Mouse (Mus musculus): ENCODE measurements around the gene Bdp1. TPM values are rescaled to one million over a fixed set of nuclear protein-coding genes. Genes with fewer than 3 reads are reported as not detected.
A peak's percentile ranks its signal among the peaks of the same experiment; 100 is the strongest.

Gene Bdp1
- total and polyA plus RNA-seq, 3 experiments: 19.7 to 73.2 (median 27.2) TPM

GRCm38 (mm10) chr13:100107652-100108472 lies 4.0 kb upstream of the Bdp1 start, which contains the start of gene Serf1 (continued):
- TF ChIP-seq MXI1 (IDR thresholded peaks at IDR 0.05; ENCODE audit: low read depth, low read length) (peak; percentile 72; the same call in 1 of the 2 replicates), UBTF (IDR thresholded peaks at IDR 0.05; ENCODE audit: borderline replicate concordance, insufficient read depth, low read depth, low read length) (no peak), MAX (IDR thresholded peaks at IDR 0.05; ENCODE audit: low read length) (peak; percentile 84)

- H3K9me3 ChIP-seq (replicated peaks; ENCODE audit: insufficient read depth, low read length): no peaks in the 10 kb centered on the region
- H3K9ac ChIP-seq (ENCODE audit: control insufficient read depth, low read depth, low read length, poor library complexity, severe bottlenecking): peak overlapping the region; percentile 75
- peak overlapping the region; percentile 75 to 100 for H3K4me3 ChIP-seq (ENCODE audit: control insufficient read depth in 1 of 2, insufficient read depth in 1 of 2, low read depth in 2 of 2, low read length in 2 of 2)
- H3K4me1 ChIP-seq (ENCODE audit: control insufficient read depth in 1 of 2, insufficient read depth in 2 of 2, low read length in 2 of 2): peaks cover 24% of the 10 kb centered on the region in 2 experiments
- peak overlapping the region; percentile 59 for H3K27ac ChIP-seq (ENCODE audit: control insufficient read depth, low read depth, low read length)
- H3K79me2 ChIP-seq (ENCODE audit: control insufficient read depth, insufficient read depth, low read length, poor library complexity): peaks cover 37% of the 10 kb centered on the region
- DNase-seq (ENCODE audit: low read depth, low spot score): peak; percentile 70
- H3K27me3 ChIP-seq (ENCODE audit: control insufficient read depth in 1 of 2, insufficient read depth in 2 of 2, low read length in 2 of 2): no peaks in the 10 kb centered on the region
- H3K36me3 ChIP-seq (ENCODE audit: control insufficient read depth in 1 of 2, insufficient read depth in 2 of 2, low read length in 2 of 2): peaks cover 6 to 31% of the 10 kb centered on the region in 2 experiments
- TF ChIP-seq GATA1 (IDR thresholded peaks at IDR 0.05; ENCODE audit: low read depth, low read length) (peak; percentile 13; the same call in 1 of the 2 replicates), CHD1 (IDR thresholded peaks at IDR 0.05; ENCODE audit: low read depth, low read length) (no peak), MXI1 (IDR thresholded peaks at IDR 0.05; ENCODE audit: low read depth, low read length) (peak; percentile 57; the same call in 1 of the 2 replicates), MAZ (IDR thresholded peaks at IDR 0.05; ENCODE audit: low read depth, low read length) (no peak), MAX (IDR thresholded peaks at IDR 0.05; ENCODE audit: low read length) (peak; percentile 54; the same call in 1 of the 2 replicates), SMC3 (IDR thresholded peaks at IDR 0.05; ENCODE audit: low read depth, low read length) (no peak), MYC (IDR thresholded peaks at IDR 0.05; ENCODE audit: low read depth, low read length) (peak; percentile 63; the same call in 1 of the 2 replicates), SIN3A (IDR thresholded peaks at IDR 0.05; ENCODE audit: low read length) (peak; percentile 8; the same call in 1 of the 2 replicates)
Observed at GRCm38 (mm10) chr13:100103052-100103658, 715 bp downstream of the Bdp1 start.

GRCm38 (mm10) chr13:100098808-100099207 lies 5.1 kb downstream of the Bdp1 start:
- TF ChIP-seq RCOR1 (IDR thresholded peaks at IDR 0.05; ENCODE audit: low read depth, low read length): no peak; the same call in 1 of the 2 replicates
- TF ChIP-seq TAL1 (IDR thresholded peaks at IDR 0.05; ENCODE audit: low read length): peak; percentile 20; the same call in 1 of the 2 replicates
- TF ChIP-seq POLR2AphosphoS5 (IDR thresholded peaks at IDR 0.05; ENCODE audit: borderline replicate concordance, low read depth, low read length): no peak
- TF ChIP-seq ETS1 (IDR thresholded peaks at IDR 0.05; ENCODE audit: low read depth, low read length): 0 out of 2 replicates have a peak, but pooled peaks have one; percentile 32
- no peak for TF ChIP-seq RAD21 (IDR thresholded peaks at IDR 0.05; ENCODE audit: low read depth, low read length)
- TF ChIP-seq USF2 (IDR thresholded peaks at IDR 0.05; ENCODE audit: borderline replicate concordance in 1 of 2, insufficient read depth in 1 of 2, low read depth in 1 of 2, low read length in 2 of 2): no peak
- TF ChIP-seq EP300 (IDR thresholded peaks at IDR 0.05; ENCODE audit: low read depth in 1 of 2, low read length in 2 of 2): peak; percentile 59 to 77
- TF ChIP-seq MXI1 (IDR thresholded peaks at IDR 0.05; ENCODE audit: low read depth, low read length): peak; percentile 51; the same call in 1 of the 2 replicates
- TF ChIP-seq SIN3A (IDR thresholded peaks at IDR 0.05; ENCODE audit: low read length): peak; percentile 50; the same call in 1 of the 2 replicates
- TF ChIP-seq TCF12 (IDR thresholded peaks at IDR 0.05; ENCODE audit: low read depth, low read length): peak; percentile 51
- TF ChIP-seq MAX (IDR thresholded peaks at IDR 0.05; ENCODE audit: low read length): no peak
- TF ChIP-seq GATA1 (IDR thresholded peaks at IDR 0.05; ENCODE audit: low read depth, low read length): peak; percentile 81
- no peak for TF ChIP-seq BHLHE40 (IDR thresholded peaks at IDR 0.05; ENCODE audit: borderline replicate concordance, low read depth, low read length)
- no peak for TF ChIP-seq E2F4 (IDR thresholded peaks at IDR 0.05; ENCODE audit: borderline replicate concordance, low read depth, low read length)
- peak; percentile 64; the same call in 1 of the 2 replicates for TF ChIP-seq MAZ (IDR thresholded peaks at IDR 0.05; ENCODE audit: low read depth, low read length)
- no peak for TF ChIP-seq MYB (IDR thresholded peaks at IDR 0.05; ENCODE audit: low read depth, low read length)
- no peak for TF ChIP-seq USF1 (IDR thresholded peaks at IDR 0.05; ENCODE audit: low read depth, low read length)
- Histone ChIP-seq H3K9me3 (replicated peaks; ENCODE audit: insufficient read depth, low read length) (no peaks in the 10 kb centered on the region), H3K36me3 (ENCODE audit: control insufficient read depth in 1 of 2, insufficient read depth in 2 of 2, low read length in 2 of 2) (peaks cover 25 to 30% of the 10 kb centered on the region in 2 experiments), H3K27ac (ENCODE audit: control insufficient read depth, low read depth, low read length) (no peak overlapping the region), H3K4me3 (ENCODE audit: control insufficient read depth in 1 of 2, insufficient read depth in 1 of 2, low read depth in 2 of 2, low read length in 2 of 2) (peak overlapping the region in 1 of 2 experiments; percentile 16; a peak in 1 of 4 replicates), H3K9ac (ENCODE audit: control insufficient read depth, low read depth, low read length, poor library complexity, severe bottlenecking) (no peak overlapping the region), H3K4me1 (ENCODE audit: control insufficient read depth in 1 of 2, insufficient read depth in 2 of 2, low read length in 2 of 2) (peaks cover 19 to 24% of the 10 kb centered on the region in 2 experiments), H3K27me3 (ENCODE audit: control insufficient read depth in 1 of 2, insufficient read depth in 2 of 2, low read length in 2 of 2) (no peaks in the 10 kb centered on the region), H3K79me2 (ENCODE audit: control insufficient read depth, insufficient read depth, low read length, poor library complexity) (peaks cover 40% of the 10 kb centered on the region)
- peak; percentile 75 for DNase-seq (ENCODE audit: low read depth, low spot score)
